Mouse (Mus musculus): ENCODE measurements around the gene Mettl23.

- TF ChIP-seq CTCF (IDR thresholded peaks at IDR 0.05; ENCODE audit: low read depth) (no peak), EP300 (IDR thresholded peaks at IDR 0.05; ENCODE audit: low read depth) (no peak)
Observed at GRCm38 (mm10) chr11:116825230-116825629, 17.8 kb upstream of the Mettl23 start.

Measured in liver, embryonic 14.5 days (tissue).